Mouse (Mus musculus) C2C12 (cell line): ENCODE results near the gene Foxa2.

Experiments
- CTCF ChIP-seq: IDR thresholded peaks from one replicate; pipeline ENCODE4 v1.5.1; 2011; ENCODE audit not compliant: control insufficient read depth, insufficient read depth, insufficient read length
- MAX ChIP-seq: IDR thresholded peaks from one replicate; pipeline ENCODE4 v1.6.1; 2011; ENCODE audit warnings: mild to moderate bottlenecking, control low read depth
- MYOD1 ChIP-seq: IDR thresholded peaks from one replicate; pipeline ENCODE4 v1.6.1; 2011; ENCODE audit warnings: low read depth; ENCODE audit not compliant: control insufficient read depth, insufficient read length
- MYOG ChIP-seq: IDR thresholded peaks from one replicate; pipeline ENCODE4 v1.6.1; 2011; ENCODE audit not compliant: control insufficient read depth, insufficient read length; ENCODE audit errors: extremely low read depth
- USF1 ChIP-seq: IDR thresholded peaks from one replicate; pipeline ENCODE4 v1.6.1; 2011; ENCODE audit warnings: low read depth, mild to moderate bottlenecking, control low read depth, moderate library complexity

DNA sequence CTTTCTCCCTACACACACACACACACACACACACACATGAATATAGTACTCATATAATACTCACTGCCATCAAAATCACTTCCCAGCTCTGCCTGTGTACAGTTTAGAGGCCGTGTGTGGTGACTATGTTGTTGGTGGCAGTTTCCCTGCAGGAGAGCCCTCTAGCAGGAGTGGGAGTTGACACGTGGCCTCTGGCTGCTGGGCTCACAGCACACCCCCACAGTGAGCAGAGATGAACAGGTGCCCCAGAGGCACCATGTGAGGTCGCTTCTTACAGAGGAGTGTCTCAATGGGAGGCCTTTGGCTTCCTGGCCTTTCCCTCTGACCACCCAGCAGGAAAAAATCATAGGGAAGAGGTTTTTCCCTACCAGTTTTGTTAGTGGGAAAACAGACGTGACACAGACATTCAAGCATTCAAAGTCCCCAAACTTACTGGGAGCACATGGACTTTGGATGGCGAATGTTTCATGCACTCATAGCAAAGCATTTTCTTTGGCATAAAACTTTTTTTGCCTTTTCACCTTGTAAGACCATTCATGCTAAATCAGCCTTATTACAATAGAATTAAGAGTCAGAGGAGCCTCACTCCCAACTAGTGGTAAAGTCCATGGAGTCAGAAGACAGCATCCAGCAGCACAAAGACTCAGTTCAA, 24.7 kb downstream of the Foxa2 start:
- TF ChIP-seq CTCF = no peak
- no peak for TF ChIP-seq MYOD1
- TF ChIP-seq USF1 = no peak
- no peak for TF ChIP-seq MAX
- no peak for TF ChIP-seq MYOG
